Mouse (Mus musculus) fat pad, adult 2 months (tissue): Measurements from ENCODE around the gene Fam229b.

ENCODE experiments used
- DNase-seq: peaks from one replicate; pipeline ENCODE4 v3.0.0-alpha.2; 2011; ENCODE audit warnings: low read depth, low spot score; ENCODE audit errors: extremely low read depth

Fam229b gene

DNA sequence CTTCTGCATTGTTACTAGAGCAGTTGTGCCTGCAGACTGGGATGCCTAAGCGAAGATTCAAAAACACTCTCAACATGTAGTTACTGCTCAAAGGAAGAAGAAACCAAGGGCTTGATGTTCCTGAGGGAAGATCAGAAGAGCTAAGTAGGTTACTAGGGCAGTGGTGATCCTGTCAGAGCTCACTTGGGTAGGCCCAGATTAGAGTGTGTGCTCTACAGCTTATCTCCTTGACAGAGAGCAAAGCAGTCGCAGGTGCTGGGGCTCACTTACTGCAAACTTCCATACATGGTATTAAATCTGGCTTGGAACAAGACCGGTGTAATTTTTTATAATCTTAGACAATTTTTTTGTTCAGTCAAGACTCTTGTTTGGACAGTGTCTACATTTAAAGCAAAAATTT is 4.1 kb upstream of the Fam229b start:
- no peak for DNase-seq

- no peak for DNase-seq
These were observed 12.3 kb downstream of the Fam229b start for GRCm38 (mm10) chr10:39121412-39121811.

DNA sequence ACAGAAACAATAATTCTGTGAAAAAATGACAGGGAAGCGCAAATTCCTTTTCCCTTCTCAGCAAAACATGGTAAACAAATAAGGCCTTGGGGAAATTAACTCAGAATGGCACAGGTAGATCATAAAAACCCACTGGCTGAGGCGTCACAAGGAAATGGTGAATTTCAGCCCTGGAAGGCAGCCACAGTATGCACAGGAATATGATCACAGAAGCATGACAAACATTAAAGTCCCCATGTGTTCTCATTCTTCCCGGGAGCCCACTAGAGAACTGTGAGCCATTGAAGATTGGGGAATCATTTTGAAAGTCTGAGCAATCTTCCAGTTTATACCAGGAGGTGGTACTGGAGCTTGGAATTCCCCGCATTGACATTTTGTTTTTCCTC is 24.2 kb downstream of the Fam229b start:
- DNase-seq, result no peak

GRCm38 (mm10) chr10:39108837-39109488 is 24.8 kb downstream of the Fam229b start:
- DNase-seq, result no peak

DNA sequence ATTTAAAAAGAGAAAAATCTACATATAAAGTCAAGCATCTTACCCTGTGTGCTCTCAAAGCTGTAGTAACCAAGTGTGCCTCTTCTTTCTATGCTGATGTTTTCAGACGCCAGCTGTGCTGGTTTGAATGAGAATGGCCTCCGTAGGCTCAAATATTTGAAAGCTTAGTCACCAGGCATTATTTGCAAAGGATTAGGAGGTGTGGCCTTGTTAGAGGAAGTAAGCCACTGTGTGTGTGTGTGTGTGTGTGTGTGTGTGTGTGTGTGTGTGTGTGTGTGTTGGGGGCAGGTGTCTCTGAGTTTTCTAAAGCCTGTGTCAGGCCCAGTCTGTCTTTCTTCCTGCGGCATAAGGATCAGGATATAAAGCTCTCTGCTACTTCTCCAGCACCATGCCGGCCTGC is 26.8 kb downstream of the Fam229b start:
- no peak for DNase-seq

GRCm38 (mm10) chr10:39106413-39106812 is 27.3 kb downstream of the Fam229b start:
- DNase-seq, result no peak

DNA sequence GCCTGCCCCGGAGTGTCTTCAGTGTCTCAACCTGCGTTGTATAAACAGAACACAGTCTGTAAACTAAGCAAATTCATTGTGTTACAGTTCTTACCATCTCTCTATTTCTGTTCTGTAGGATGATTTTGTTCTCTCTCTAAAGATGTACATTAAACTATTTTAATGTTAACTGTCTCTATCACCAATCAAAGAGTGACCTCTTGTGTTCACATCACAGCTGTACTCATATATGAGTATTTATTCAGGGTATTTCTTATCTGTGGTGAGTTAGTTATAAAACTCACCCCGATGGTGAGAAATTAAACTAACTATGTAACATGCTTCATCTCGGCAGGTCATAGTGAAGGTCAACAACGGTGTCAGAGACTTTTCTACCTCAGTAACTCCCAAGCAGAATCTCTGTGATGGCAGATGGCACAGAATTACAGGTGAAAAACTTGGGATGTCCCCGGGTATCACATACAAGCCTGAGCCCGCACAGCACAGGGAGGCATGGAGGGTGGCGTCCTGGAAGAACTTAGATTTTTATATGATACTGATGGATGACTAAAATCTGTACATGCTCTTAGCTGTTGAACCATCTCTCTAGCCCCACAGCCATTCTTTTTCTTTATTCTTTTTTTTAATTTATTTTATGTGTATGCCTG is 28.8 kb downstream of the Fam229b start:
- no peak for DNase-seq

DNA sequence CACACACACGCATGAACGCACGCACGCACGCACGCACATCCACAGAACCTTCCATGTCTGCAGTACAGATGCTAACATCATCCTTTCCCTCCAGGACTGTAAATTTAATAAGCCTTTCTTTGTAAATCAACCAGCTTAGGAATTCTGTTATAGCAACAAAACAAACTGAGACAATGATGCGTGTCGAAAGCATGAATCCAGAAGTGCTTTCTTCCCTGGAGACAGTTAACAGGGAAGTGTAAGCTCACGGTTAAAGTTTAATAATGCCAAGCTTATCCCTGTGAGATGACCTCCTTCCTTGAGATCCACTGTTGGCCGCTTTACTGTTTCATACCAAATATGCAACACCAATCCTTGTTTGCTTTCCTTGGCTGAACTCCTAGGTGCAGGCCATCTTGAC is 35.0 kb downstream of the Fam229b start:
- DNase-seq, result no peak

- no peak for DNase-seq
These were observed 36.7 kb downstream of the Fam229b start for GRCm38 (mm10) chr10:39096981-39097380.

DNA sequence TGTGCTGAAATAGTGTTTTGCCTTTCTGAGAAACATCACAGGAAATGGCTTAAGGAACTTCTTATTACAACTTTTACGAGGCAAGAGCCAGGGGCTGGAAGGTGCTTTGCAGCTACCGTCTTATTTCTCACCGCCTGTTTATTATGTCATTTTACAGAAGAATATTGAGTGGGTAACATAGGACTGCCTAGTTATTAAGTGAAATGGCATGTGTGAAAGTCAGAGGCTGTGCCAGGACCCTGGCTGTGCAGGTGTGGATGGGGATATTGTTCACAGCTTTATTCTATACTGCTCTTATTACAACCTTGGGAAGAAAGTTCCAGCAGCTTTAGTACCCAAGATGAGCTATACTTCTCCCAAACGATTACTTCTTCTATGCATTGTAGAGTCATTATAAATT is 61.7 kb downstream of the Fam229b start:
- DNase-seq, result no peak
